Comparison of ENCODE assay signal across 8 mouse cellular contexts in the genomic region with DNA sequence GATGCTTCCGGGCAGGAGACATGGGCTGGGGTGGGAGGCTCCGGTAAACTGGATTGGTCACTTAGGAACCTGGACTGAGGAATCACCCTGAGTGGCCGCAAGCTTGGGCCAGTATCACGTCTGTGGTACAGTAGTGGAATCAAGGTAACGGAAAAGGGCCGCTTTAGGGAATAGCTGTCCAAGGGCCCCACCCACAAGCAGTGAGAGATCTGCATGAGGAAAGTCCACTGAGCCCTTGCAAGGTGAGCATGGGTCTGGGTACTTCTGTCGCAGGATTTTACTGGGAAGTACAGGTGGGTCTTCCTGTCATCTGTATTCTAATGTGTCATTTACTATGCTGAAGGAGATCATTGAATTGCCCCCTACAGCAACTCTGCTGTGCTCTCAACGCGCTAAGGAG. TPM values are rescaled to one million over a fixed set of nuclear protein-coding genes. Genes with fewer than 3 reads are reported as not detected.
A peak's percentile ranks its signal among the peaks of the same experiment; 100 is the strongest.
DNase-seq lines count a peak whose midpoint lies in the region; ATAC-seq and TF ChIP-seq lines count a peak whose summit lies in the region.
"Had no signal": no experiment of that assay in that cellular context is flagged by ENCODE, and none has a peak within 500 bp of the region (broad histone marks: within the 10 kb centered on the region; RNA-seq: fewer than 3 reads in every experiment).

No protein-coding gene starts in this region.

- 76% methylated on average over 9 of the region's 9 CpGs for whole genome bisulfite sequencing in lung, postnatal 0 days
- WGBS in heart, embryonic 16.5 days = 79% methylated on average over 9 of the region's 9 CpGs
- 69% methylated on average over 9 of the region's 9 CpGs for WGBS in liver, embryonic 15.5 days (ENCODE audit: insufficient replicate concordance)

- H3K9me3 ChIP-seq in lung, postnatal 0 days (ENCODE audit: low read length) = no peaks in the 10 kb centered on the region
- no peaks in the 10 kb centered on the region for H3K9me3 ChIP-seq in heart, embryonic 16.5 days (replicated peaks; ENCODE audit: control insufficient read depth, low read length)
- H3K9me3 ChIP-seq in liver, embryonic 15.5 days (replicated peaks) = no peaks in the 10 kb centered on the region

- H3K4me1 ChIP-seq in lung, postnatal 0 days (ENCODE audit: insufficient read depth, low read depth, low read length) = peaks cover 4% of the 10 kb centered on the region; the same call in 1 of the 2 replicates
- H3K4me1 ChIP-seq in heart, embryonic 16.5 days (ENCODE audit: control insufficient read depth, insufficient read depth, low read length) = peaks cover 38% of the 10 kb centered on the region
- H3K4me1 ChIP-seq in liver, embryonic 15.5 days (replicated peaks) = peaks cover 19% of the 10 kb centered on the region

- TF ChIP-seq EP300 in lung, postnatal 0 days (IDR thresholded peaks at IDR 0.05) = no peak

- H3K27ac ChIP-seq in lung, postnatal 0 days (ENCODE audit: low read length) = no peak overlapping the region
- H3K27ac ChIP-seq in heart, embryonic 16.5 days (ENCODE audit: low read length) = no peak overlapping the region
- no peak overlapping the region for H3K27ac ChIP-seq in liver, embryonic 15.5 days (replicated peaks)

- peak overlapping the region; percentile 83 for H3K4me2 ChIP-seq in lung, postnatal 0 days (replicated peaks; ENCODE audit: low read depth, low read length)
- H3K4me2 ChIP-seq in heart, embryonic 16.5 days (ENCODE audit: low read depth, low read length) = peak overlapping the region; percentile 99
- peak overlapping the region; percentile 79; the same call in 1 of the 2 replicates for H3K4me2 ChIP-seq in liver, embryonic 15.5 days

- TF ChIP-seq CTCF in lung, postnatal 0 days (IDR thresholded peaks at IDR 0.05) = no peak

- ATAC-seq in lung, postnatal 0 days = no peak
- no peak for ATAC-seq in heart, embryonic 16.5 days (replicated peaks; ENCODE audit: extremely low read depth, insufficient read depth, low FRiP score)
- ATAC-seq in liver, embryonic 15.5 days (ENCODE audit: insufficient read depth) = no peak

- H3K27me3 ChIP-seq in lung, postnatal 0 days (replicated peaks; ENCODE audit: insufficient read depth, low read length) = no peaks in the 10 kb centered on the region
- no peaks in the 10 kb centered on the region for H3K27me3 ChIP-seq in heart, embryonic 16.5 days (ENCODE audit: control insufficient read depth, insufficient read depth, low read length)
- peaks cover 52% of the 10 kb centered on the region for H3K27me3 ChIP-seq in liver, embryonic 15.5 days

- no peak for DNase-seq in lung, postnatal 0 days (ENCODE audit: low spot score)
- DNase-seq in lung, postnatal 14 days = no peak
- DNase-seq in B cell, adult 2 months = no peak
- DNase-seq in urinary bladder, postnatal 36 days (ENCODE audit: low spot score in 2 of 2) = no peak
- DNase-seq in thymus, postnatal 36 days = no peak
- DNase-seq: thymus, adult 18-20 months had no signal

- no peaks in the 10 kb centered on the region for H3K36me3 ChIP-seq in lung, postnatal 0 days (ENCODE audit: insufficient read depth, low read length)
- 0 out of 2 replicates have a peak, but pooled peaks cover 4% of the 10 kb centered on the region for H3K36me3 ChIP-seq in heart, embryonic 16.5 days (ENCODE audit: control insufficient read depth, insufficient read depth)
- no peaks in the 10 kb centered on the region for H3K36me3 ChIP-seq in liver, embryonic 15.5 days (replicated peaks)

- H3K9ac ChIP-seq in lung, postnatal 0 days (replicated peaks; ENCODE audit: low read depth) = no peak overlapping the region
- H3K9ac ChIP-seq in heart, embryonic 16.5 days (ENCODE audit: low read length) = peak overlapping the region; percentile 87
- H3K9ac ChIP-seq in liver, embryonic 15.5 days = no peak overlapping the region

- H3K4me3 ChIP-seq in lung, postnatal 0 days (ENCODE audit: low read depth, low read length) = peak overlapping the region; percentile 69
- H3K4me3 ChIP-seq in heart, embryonic 16.5 days (ENCODE audit: low read length) = peak overlapping the region; percentile 85
- no peak overlapping the region for H3K4me3 ChIP-seq in liver, embryonic 15.5 days (replicated peaks)

RNA-seq across cellular contexts. Expression of a gene that starts 1.8 kb away (rescaled TPM):
- 21.4 and 26.5 TPM in 2 replicates for polyA plus RNA-seq in lung, postnatal 0 days (2015; fragmentation: Nextera tagmentation; extraction: Ambion mirVana)
- 53.3 and 61.1 TPM in 2 replicates for polyA plus RNA-seq in heart, embryonic 16.5 days (2015; fragmentation: Nextera tagmentation; extraction: Ambion mirVana)
- 4.6 and 5.6 TPM in 2 replicates for polyA plus RNA-seq in liver, embryonic 15.5 days (2015; fragmentation: Nextera tagmentation; extraction: Ambion mirVana)

RNA-seq across cellular contexts. Expression of a gene that starts 32.9 kb away (rescaled TPM):
- polyA plus RNA-seq in lung, postnatal 0 days (2015; fragmentation: Nextera tagmentation; extraction: Ambion mirVana) = 7.3 and 8.6 TPM in 2 replicates
- polyA plus RNA-seq in heart, embryonic 16.5 days (2015; fragmentation: Nextera tagmentation; extraction: Ambion mirVana) = 16.0 and 26.4 TPM in 2 replicates
- 3.9 and 4.0 TPM in 2 replicates for polyA plus RNA-seq in liver, embryonic 15.5 days (2015; fragmentation: Nextera tagmentation; extraction: Ambion mirVana)
